Mouse (Mus musculus): Measurements from ENCODE around the gene Acod1.

DNA sequence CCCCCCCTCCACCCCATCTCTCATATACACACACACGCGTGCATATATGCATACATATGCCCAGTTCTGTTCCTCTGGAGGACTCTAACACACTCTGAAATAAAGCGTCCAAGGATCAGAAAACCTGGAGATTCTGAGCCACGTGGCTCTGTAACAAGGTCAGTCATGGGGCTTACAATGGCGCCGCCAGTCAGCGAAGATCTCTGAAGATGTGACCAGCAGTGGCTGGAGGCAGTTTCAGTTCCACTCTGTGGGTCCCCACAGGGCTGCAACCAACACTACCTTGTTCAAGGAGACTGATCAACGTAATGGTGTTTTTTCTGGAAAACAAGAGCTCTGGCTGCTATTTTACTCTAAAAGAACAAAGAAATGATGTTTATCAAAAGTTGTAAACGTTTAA lies 12.7 kb upstream of the Acod1 start:
- no peak for TF ChIP-seq CTCF (IDR thresholded peaks at IDR 0.05; ENCODE audit: borderline replicate concordance, insufficient read depth, low read depth, low read length)
- no peak for TF ChIP-seq POLR2A (IDR thresholded peaks at IDR 0.05; ENCODE audit: borderline replicate concordance, insufficient read depth, low read length)

Data from cerebellum, adult 2 months (tissue).